Mouse (Mus musculus): ENCODE data around the gene Nudt3. TPM values are rescaled to one million over a fixed set of nuclear protein-coding genes. Genes with fewer than 3 reads are reported as not detected.
A peak's percentile ranks its signal among the peaks of the same experiment; 100 is the strongest.

Nudt3 gene
- total and polyA plus RNA-seq, 3 experiments: 54.4 to 69.2 (median 58.3) TPM

GRCm38 (mm10) chr17:27629249-27630020 is 6.1 kb upstream of the Nudt3 start (continued):
- TF ChIP-seq JUND (conservative IDR thresholded peaks at IDR 0.05; ENCODE audit: low read depth, low read length): no peak; the same call in 1 of the 2 replicates
- TF ChIP-seq ELF1 (IDR thresholded peaks at IDR 0.05; ENCODE audit: low read depth, low read length): peak; percentile 26; the same call in 1 of the 2 replicates
- TF ChIP-seq BHLHE40 (IDR thresholded peaks at IDR 0.05; ENCODE audit: low read depth, low read length): no peak
- TF ChIP-seq TCF12 (IDR thresholded peaks at IDR 0.05; ENCODE audit: low read depth, low read length): no peak
- TF ChIP-seq POLR2AphosphoS2 (IDR thresholded peaks at IDR 0.05; ENCODE audit: low read depth, low read length): peak; percentile 97
- peak; percentile 58; the same call in 1 of the 2 replicates for TF ChIP-seq MXI1 (IDR thresholded peaks at IDR 0.05; ENCODE audit: low read depth, low read length)
- peak; percentile 49 for TF ChIP-seq RAD21 (IDR thresholded peaks at IDR 0.05; ENCODE audit: low read depth, low read length)

- H3K9ac ChIP-seq (ENCODE audit: insufficient read depth, low read depth): no peak overlapping the region
- H3K79me2 ChIP-seq (replicated peaks; ENCODE audit: control insufficient read depth, extremely low read depth, insufficient read depth, poor library complexity, severe bottlenecking): peaks cover 26% of the 10 kb centered on the region
- no peaks in the 10 kb centered on the region for H3K9me3 ChIP-seq (replicated peaks; ENCODE audit: low read length)
- H3K4me2 ChIP-seq (ENCODE audit: insufficient read depth, low read depth, poor library complexity, severe bottlenecking): no peak overlapping the region
- TF ChIP-seq SIN3A (IDR thresholded peaks at IDR 0.05; ENCODE audit: low read length): 0 out of 2 replicates have a peak, but pooled peaks have one; percentile 5
- TF ChIP-seq IRF4 (IDR thresholded peaks at IDR 0.05; ENCODE audit: low read depth, low read length): no peak
- peaks cover 8 to 37% of the 10 kb centered on the region in 2 experiments for H3K4me1 ChIP-seq (ENCODE audit: control insufficient read depth in 1 of 2, insufficient read depth in 2 of 2)
- H3K36me3 ChIP-seq (replicated peaks in 1 of 2; ENCODE audit: control insufficient read depth in 1 of 2, insufficient read depth in 1 of 2, low read length in 1 of 2): peaks cover 42 to 44% of the 10 kb centered on the region in 2 experiments
- H3K27me3 ChIP-seq (replicated peaks): no peaks in the 10 kb centered on the region
- dilution Hi-C loops (cut with MboI; ENCODE audit: extremely low pct_ligation_motif_present, extremely low pct_unique_long_range_greater_than_20kb, low sequenced_read_pairs) (no loop called here), in situ Hi-C loops (cut with MboI; ENCODE audit: low pct_ligation_motif_present, low pct_unique_long_range_greater_than_20kb, low sequenced_read_pairs) (no loop called here)
- no peak overlapping the region for H3K4me3 ChIP-seq (replicated peaks in 1 of 3; ENCODE audit: low read depth in 2 of 3, low read length in 2 of 3, poor library complexity in 1 of 3)
- H3K27ac ChIP-seq (ENCODE audit: insufficient read depth, low read depth): no peak overlapping the region
- no peak for DNase-seq (ENCODE audit: extremely low read depth)
These were observed 5.1 kb upstream of the Nudt3 start for GRCm38 (mm10) chr17:27628376-27628775.

GRCm38 (mm10) chr17:27627451-27627850 is 4.2 kb upstream of the Nudt3 start:
- Histone ChIP-seq H3K4me1 (ENCODE audit: control insufficient read depth in 1 of 2, insufficient read depth in 2 of 2) (peaks cover 8 to 28% of the 10 kb centered on the region in 2 experiments), H3K27me3 (replicated peaks) (no peaks in the 10 kb centered on the region), H3K9me3 (replicated peaks; ENCODE audit: low read length) (no peaks in the 10 kb centered on the region), H3K4me3 (replicated peaks in 1 of 3; ENCODE audit: low read depth in 2 of 3, low read length in 2 of 3, poor library complexity in 1 of 3) (no peak overlapping the region), H3K27ac (ENCODE audit: insufficient read depth, low read depth) (no peak overlapping the region), H3K9ac (ENCODE audit: insufficient read depth, low read depth) (no peak overlapping the region), H3K79me2 (replicated peaks; ENCODE audit: control insufficient read depth, extremely low read depth, insufficient read depth, poor library complexity, severe bottlenecking) (peaks cover 21% of the 10 kb centered on the region), H3K36me3 (replicated peaks in 1 of 2; ENCODE audit: control insufficient read depth in 1 of 2, insufficient read depth in 1 of 2, low read length in 1 of 2) (peaks cover 32 to 35% of the 10 kb centered on the region in 2 experiments), H3K4me2 (ENCODE audit: insufficient read depth, low read depth, poor library complexity, severe bottlenecking) (no peak overlapping the region)
- no peak for DNase-seq (ENCODE audit: extremely low read depth)
- TF ChIP-seq CTCF (conservative IDR thresholded peaks at IDR 0.05 in 1 of 2, IDR thresholded peaks at IDR 0.05 in 1 of 2; ENCODE audit: low read depth in 2 of 2, low read length in 2 of 2) (0 out of 4 replicates have a peak, but pooled peaks of 1 of the 2 experiments have one; percentile 38), ZMIZ1 (IDR thresholded peaks at IDR 0.05; ENCODE audit: low read depth, low read length) (no peak), MEF2A (IDR thresholded peaks at IDR 0.05; ENCODE audit: borderline replicate concordance, low read depth, low read length) (no peak), MYC (IDR thresholded peaks at IDR 0.05; ENCODE audit: low read depth, low read length) (peak; percentile 55; the same call in 1 of the 2 replicates), BHLHE40 (IDR thresholded peaks at IDR 0.05; ENCODE audit: low read depth, low read length) (no peak)
- dilution Hi-C loops (cut with MboI; ENCODE audit: extremely low pct_ligation_motif_present, extremely low pct_unique_long_range_greater_than_20kb, low sequenced_read_pairs) (no loop called here), in situ Hi-C loops (cut with MboI; ENCODE audit: low pct_ligation_motif_present, low pct_unique_long_range_greater_than_20kb, low sequenced_read_pairs) (no loop called here)
